Mouse (Mus musculus) liver, adult 2 months (tissue): Measurements from ENCODE around the gene Lin7b.

Experiments
- CTCF ChIP-seq: fragments of 200-500 bp; IDR thresholded peaks from 2 replicates; pipeline ENCODE4 v1.5.1; 2011; ENCODE audit warnings: low read depth, low read length, control low read depth
- POLR2A ChIP-seq: fragments of 200-500 bp; IDR thresholded peaks from 2 replicates; pipeline ENCODE4 v1.6.1; 2011; ENCODE audit warnings: low read length, control low read depth; ENCODE audit not compliant: insufficient read depth; ENCODE audit errors: extremely low read depth

DNA sequence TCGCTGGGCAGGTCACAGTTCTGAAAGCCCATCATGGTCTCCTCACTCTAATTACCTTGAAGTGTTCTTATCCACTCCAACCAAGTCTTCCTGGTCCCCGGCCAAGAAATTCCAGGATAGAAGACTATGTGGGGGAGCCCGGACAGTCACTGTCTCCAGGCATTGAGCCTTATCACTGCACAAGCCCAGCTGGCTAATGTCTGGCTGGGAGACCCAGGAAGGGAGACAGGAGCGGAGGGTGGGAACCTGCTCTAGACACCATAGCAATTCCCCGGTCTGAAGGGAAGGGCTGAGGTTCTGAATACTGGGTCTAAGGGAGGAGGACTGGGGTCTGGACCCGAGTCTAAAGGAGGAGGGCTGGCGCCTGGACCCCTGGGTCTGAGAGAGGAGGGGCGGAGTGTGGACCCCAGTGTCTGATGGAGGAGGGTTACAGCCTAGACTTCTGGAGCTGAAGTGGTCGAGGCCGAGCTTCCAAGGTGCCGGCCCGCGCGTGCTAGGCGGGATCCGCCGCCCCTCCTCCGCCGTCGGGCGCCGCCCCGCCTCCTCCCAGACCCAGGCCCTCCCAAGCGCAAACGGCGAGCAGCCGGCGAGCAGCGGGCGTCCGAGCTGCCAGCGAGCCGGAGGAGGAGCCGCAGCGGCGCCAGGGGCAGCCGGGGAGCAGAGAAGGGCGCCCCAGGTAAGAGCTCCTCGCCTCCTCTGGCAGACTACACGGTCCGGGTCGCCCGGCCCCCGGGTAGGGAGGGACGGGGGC, 42.9 kb upstream of the Lin7b start, which contains the start of gene Ntf5:
- TF ChIP-seq CTCF (no peak), POLR2A (no peak)
